Mouse (Mus musculus) urinary bladder, adult 2 months (tissue): ENCODE results near the gene Dok3. TPM values are rescaled to one million over a fixed set of nuclear protein-coding genes. Genes with fewer than 3 reads are reported as not detected.
A peak's percentile ranks its signal among the peaks of the same experiment; 100 is the strongest.

Experiments used
- DNase-seq: peaks from one replicate; pipeline ENCODE4 v3.0.0; 2022; ENCODE audit warnings: low spot score
- polyA plus RNA-seq: library from polyadenylated mRNA; depleted of rRNA; stranded (reverse); fragments of >200 nt; gene quantifications from 2 replicates; pipeline ENCODE4 v1.2.3, GENCODE M21; 2012

Dok3 gene
- polyA plus RNA-seq, 1 experiment = 6.9 TPM

DNA sequence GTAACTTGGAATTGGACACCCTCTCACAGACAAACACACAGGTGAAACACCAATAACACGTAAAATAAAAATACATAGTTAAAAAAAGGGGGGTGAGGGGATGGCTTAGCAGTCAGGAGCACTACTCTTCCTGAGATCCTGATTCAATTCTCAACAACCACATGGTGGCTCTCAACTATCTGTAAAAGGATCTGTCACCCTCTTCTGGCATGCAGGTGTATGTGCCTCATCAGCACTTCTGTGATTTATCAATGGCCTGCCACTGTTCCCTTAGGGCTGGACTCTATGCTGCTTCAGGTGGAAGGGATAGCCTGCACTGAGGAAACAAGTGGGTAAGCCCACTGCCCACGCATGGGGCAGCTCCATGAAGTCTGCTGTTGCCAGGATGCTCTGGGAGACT is 11.8 kb upstream of the Dok3 start:
- DNase-seq = no peak

DNA sequence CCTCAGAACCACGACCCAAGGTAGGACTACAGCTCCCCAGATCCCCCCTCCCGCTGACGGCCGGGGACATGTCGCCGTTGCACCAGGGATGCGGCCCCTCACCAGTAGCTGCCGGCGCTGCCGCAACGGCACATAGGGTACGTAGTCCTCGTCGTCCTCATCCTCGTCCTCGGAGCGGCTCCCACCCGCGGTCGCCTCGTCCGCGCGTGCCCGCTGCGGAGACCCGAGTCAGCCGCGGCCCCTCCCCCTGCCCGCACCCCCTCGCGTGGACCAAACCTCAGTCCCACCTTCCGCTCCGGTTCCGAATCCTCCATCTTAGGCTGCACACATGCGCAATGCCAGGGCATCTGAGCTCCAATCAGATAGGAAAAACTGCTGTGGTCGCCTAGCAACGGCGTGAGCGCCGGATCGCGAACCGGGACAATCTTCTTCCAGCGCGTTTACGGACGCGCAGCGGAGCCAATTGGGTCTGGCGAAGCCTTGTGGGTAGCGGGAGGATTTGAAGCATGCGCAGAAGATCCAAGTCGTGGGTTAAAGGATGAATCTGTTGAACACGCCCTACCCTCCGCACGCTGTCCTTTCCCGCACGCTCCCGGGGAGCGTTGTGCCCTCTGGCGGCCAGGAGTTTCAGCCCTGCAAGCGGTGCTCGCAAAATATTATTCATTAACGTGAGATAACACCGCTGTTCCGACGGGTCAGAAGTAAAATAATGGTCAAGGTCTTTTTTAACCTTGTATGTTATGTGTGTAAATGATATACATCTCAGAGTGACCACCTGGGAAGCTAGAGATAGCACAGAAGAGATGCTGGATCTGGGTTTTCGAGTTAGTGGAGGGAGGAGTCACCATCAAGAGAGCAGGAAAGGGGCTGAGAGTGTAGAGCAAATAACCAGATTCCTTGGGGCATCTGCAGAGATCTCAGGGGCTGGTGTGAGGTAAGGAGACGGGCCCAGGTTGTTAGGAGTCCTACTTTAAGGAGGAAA is 7.4 kb upstream of the Dok3 start, which contains the start of gene Ddx41:
Ddx41 (minus strand) TSS at position 465 of the 982 bp plus-strand sequence.
- peak; percentile 99 for DNase-seq

DNA sequence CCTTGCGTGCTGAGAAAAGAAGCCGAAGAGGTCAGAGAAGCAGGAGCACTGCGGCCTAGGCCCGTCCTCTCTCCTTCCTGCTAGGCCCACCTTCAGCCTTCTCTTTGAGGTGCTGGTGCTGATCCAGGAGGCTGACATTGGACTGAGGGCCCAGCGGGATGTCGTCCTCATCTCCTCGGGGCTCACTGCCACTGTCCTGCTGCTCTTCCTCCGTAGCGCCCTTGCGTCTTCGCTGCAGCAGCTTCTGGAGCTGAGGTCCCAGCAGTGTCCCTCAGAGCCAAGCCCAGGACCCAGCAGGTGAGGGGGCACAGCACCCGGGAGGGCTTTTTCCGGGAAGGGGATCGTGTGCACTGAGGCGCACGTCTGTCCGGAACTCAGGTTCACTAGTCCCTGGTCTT is 6.7 kb upstream of the Dok3 start:
- no peak for DNase-seq

DNA sequence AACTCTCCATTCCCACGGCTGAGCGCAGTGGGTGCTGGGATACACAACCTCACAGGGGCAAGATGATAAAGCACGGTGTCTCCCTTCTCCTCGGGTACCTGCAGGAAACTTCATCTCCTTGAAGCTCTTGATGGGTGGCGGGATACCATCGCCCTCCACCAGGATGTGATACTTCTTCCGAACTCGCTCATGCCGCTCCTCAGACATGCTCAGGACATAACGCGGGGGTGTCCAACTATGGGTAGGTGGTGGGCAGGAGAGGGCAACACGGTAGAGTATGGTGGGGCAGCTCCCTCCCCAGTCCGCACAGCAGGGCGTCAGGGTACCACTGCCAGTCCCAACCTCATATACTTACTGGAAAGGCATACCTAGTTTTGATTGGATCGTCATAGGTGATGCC is 6.1 kb upstream of the Dok3 start:
- no peak for DNase-seq

DNA sequence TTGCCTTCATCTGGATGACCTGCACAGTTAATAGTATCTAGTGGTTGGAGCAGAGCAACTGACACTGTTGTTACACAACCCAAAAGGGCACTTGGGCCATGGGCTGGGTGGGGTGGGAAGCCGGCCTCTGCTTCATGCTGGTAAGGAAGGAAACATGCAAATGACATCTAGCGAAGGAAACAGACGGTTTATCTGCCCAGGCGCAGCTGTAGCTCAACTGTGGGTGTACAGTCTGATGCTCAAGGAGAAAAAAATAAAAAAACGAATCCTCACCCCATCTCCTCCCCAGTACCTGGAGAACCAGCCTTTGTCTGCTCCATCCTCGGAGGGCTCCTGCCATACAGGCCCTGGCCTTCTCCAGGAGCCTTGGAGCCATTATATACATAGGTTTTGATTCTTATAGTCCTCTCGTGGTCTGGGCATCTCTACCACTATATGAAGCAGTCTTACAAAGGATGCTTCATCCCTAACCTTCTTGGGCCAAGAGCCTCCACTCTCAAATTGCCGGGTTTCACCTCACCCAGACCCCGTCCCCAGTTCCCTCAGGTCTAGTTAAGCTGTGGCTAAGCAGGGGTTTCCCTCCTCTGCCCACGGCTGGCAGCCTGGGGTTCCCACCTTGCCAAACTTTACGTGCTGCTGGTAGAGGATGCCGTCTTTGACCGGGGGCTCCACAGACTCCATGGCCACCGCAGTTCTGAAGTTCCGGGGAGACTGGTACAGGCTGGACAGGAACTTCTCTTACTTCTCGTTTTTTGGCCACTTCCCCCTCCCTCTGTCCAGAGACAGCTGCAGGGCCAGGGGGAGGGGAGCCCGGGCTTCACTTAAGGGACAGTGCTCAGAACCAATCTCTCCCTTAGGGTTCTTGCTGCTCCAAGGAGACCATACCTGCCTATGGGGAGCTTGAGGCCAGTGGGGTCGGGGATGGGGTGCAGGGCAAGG is 993 bp downstream of the Dok3 start:
- no peak for DNase-seq

DNA sequence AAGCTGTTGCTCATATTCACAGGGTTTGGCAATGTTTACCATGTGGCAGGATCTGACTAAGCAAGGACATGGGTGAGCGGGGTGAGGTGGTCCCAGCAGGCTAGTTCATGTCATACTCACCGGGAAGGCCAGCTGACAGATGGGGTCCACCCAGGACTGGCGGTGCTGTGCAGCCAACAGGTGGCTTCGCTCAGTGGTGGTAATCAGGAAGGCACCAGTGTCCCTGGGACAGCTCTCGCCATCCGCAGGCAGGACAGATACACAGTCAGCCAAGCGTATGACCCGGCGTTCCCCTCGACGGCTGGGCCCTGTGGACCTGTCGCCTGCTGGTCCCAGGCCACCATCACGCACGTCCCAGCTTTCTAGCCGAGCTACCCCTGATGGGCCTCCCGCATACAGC is 1.9 kb downstream of the Dok3 start:
- no peak for DNase-seq

DNA sequence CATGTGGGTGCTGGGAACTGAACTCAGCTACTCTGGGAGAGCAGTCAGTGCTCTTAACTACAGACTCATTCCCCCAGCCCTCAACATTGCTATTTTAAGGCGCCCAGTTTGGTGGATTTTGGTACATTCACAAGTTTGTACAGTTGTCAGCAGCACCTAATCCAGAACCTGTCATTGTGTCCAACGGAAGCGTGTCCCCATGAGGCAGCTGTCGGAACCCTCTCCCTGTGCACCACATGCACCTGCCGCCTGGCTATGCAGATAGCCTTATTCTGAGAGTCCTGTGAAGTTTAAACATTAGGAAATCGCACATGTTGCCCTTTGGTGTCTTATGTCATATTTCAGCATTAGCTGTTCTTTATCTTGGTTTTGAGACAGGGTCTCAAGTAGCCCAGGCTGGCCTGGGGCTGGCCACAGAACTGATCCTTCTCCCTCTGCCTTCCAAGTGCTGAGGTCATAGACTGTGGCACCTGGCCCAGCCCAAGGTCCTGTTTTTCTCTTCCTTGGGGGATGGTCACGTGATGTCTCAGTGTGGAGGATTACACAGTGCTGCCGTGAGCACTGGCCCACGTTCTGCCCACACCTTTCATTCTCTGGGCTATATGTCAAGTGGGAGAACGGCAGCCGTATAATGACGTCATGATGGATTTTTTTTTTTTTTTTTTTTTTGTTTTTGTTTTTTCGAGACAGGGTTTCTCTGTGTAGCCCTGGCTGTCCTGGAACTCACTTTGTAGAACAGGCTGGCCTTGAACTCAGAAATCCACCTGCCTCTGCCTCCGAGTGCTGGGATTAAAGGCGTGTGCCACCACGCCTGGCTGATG is 3.2 kb downstream of the Dok3 start:
- no peak for DNase-seq

DNA sequence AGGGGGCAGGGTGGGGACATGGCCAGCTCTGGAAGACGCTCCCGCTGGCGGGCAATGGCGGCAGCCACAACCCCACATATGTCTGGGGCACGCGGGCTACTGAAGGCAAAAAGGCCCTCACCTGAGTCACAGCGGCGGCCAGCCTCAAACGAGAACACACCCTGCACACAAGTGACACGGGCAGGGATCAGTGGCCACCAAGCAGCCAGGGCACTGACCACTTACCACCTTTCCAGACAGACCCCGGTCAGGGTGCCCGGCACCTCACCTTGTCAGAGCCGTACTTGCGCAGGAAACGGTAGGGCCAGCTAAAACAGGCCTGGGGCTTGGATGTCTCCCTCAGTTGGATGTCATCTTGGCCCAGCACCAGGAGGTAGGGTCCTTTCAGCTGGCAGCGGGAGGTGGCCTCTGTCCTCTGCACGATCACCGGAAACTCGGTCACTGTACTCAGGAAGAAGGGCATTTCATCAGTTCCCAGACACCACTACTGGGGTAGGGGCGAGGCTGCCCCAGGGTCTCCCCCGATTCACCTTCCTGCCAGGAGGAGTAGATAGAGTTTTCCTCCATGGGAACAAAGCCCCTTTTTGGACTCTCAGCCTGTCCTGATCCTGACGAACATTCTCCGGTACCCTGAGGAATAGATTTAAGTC is 5.0 kb downstream of the Dok3 start:
- DNase-seq = no peak

DNA sequence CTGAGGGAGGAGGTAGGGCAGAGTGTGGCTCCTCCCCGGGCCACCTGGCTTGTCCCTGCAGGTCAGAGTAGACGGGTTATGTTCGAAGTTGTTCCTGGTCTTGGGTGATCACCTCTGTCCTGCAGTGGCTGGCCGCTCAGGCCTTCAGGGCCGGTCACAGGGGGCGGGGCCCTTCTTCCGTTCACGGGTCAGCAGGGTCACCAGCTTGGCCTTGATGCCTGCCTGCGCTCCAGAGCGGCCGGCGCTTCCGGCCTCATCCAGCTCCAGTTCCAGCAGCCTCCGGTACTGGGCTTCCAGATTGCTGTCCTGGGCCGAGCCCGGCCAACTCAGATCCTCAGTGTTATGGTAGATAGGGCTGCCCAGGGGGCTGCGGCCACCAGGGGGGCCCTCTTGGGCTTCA is 5.8 kb downstream of the Dok3 start:
- no peak for DNase-seq

DNA sequence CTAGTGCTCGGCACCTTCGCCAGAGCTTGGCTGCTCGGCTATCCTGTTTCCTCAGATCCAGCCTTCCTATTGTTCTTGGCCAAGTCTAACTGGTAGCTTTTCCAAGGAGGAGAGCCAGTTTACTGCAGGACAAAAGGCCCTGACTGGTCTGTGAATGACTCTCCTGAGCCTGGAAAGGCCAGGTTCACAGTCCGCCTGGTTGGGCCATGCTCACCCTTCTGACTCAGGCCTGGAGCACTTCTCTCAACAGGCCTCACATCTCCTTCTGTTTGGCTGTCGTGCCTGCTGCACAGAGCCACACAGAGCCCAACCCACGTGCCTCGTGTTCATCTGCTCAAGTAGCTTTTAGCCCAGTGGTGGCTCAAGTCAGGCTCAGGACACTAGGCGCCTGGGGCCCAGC is 6.4 kb downstream of the Dok3 start:
- DNase-seq = no peak

DNA sequence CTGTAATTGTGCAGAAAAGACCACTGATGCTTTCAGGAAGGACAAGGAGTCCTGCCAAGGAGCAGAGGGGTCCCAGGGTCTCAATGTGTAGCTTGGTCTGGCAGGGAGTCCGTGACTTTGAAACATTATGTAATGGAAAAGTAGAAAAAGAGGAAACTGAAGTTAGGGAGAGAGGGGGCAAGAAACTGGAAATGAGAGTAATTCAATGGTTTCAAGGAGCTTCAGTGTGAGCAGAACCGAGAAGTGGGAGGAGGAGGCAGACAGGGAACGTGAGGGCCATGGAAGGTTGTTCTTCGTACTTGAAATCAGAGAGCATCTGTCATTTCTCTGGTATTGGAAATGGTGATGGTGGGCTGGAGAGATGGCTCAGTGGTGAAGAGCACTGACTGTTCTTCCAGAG is 9.5 kb downstream of the Dok3 start:
- DNase-seq = no peak

DNA sequence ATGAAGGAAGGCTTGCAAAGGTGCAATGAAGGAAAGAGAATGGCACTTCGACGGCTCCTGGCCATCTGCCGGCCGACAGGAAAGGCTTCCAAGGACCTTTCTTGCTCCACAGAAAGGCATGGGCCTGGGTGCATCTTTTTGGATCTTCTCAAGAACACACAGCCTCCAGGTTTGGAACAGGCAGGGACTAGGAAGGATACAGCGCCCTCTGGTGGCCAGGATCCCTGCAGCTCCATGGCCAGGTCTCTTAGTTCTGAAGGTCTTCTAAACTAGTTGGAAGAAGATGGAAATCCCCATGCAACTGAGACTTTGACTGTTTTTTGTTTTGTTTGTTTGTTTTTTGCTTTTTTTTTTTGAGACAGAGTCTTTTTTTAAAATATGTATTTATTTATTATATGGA is 12.1 kb downstream of the Dok3 start:
- DNase-seq = peak; percentile 83

DNA sequence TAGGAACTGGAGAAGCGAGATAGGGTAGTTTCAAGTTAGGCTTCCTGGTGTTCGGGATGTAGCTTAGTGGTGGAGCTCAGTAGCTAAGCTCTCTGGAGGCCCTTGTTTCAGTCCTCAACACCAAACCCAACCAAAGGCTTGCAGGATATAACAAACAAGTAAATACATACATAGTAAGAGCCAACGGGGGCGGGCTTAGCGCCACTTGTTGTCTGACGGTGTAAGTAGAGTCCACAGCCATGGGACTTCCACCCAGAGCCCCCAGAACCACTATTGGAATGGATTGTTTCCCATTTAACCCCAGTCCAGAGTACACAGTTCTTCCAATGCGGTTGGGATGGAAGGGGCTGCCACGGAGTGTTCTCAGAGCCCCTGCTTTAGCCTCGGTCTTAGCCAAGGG is 15.3 kb downstream of the Dok3 start:
- DNase-seq = no peak

DNA sequence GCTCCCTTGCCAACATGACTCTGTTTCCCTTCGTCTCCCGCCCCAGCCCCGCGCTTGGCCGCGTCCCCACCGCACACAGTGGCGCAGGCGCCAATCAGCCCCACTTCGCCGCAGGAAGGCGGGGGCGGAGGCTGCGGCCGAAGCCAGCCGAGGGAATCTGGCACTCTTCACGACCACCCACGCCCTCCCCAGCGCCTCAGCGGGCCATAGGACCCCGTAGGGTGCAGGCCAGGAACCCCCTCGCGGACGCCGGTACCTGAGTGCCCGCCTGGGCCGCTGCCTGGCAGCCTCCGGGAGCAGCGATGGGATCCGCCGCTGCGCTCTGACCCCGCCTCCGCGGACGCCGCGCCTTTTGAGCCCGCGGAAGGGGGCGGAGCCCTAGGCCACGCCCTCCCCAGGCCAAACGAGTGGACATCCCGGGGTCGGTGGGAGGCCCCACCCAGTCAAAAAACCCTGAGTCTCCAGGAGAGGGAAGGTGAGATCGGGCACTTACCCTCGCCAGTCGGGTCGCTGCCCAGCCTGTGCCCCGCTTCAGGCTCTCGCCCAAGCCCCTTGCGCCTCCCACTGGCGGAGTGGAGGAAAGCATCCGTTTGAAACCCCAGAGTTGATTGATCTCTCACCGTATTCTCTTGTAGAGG is 15.9 kb downstream of the Dok3 start, which contains the start of gene Pdlim7:
Pdlim7 (minus strand) TSS at position 566 of the 638 bp plus-strand sequence.
- DNase-seq = peak; percentile 97

DNA sequence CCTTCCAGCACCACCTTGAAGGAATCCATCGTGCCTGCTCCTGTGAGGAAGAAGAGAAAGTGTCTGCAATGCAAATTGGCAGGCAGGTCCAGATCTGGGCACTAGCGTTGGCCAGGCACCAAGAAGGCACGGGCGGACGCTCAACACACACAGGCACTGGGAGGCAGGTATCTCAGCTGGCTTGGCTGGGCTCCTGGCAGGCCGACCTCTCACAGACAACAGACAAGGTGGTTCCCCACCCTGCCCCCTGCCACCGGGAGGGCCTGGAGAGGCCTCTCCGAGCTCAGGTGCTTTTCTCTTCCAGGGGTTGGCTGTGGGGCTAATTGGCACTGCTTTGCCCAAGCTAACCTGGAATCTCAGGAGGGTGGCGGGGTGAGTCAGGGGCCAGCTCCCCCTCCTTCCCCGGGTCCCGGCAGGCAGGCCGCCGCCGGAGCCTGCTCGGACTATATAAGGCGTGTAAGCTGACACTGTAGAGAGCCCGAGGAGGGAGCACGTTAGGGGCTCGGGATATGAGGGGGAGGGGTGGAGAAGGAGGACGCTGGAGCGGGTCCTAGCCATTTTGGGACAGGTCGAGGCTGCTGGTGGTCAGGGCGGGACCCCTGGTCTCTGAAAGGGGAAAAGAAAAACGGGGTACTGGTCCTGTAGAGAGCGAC is 16.6 kb downstream of the Dok3 start:
- DNase-seq = peak; percentile 71

DNA sequence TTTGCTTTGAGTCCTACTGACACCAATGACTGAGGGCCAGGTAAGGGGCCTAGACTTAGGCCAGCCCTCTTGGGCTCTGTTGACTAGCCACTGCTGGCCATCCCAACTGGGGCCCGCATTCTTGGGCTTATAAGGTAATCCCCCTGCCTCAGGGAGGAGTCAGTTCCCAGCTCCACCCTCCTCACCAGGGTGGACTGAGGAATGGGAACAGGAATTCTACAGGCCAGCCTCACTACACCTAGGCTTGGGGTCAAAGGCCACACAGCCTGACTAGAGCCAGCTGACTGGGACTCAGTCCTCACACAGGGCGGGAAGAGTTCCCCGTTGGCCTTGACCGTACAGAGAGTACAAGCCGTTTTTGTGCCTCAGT is 17.6 kb downstream of the Dok3 start:
- DNase-seq = no peak

DNA sequence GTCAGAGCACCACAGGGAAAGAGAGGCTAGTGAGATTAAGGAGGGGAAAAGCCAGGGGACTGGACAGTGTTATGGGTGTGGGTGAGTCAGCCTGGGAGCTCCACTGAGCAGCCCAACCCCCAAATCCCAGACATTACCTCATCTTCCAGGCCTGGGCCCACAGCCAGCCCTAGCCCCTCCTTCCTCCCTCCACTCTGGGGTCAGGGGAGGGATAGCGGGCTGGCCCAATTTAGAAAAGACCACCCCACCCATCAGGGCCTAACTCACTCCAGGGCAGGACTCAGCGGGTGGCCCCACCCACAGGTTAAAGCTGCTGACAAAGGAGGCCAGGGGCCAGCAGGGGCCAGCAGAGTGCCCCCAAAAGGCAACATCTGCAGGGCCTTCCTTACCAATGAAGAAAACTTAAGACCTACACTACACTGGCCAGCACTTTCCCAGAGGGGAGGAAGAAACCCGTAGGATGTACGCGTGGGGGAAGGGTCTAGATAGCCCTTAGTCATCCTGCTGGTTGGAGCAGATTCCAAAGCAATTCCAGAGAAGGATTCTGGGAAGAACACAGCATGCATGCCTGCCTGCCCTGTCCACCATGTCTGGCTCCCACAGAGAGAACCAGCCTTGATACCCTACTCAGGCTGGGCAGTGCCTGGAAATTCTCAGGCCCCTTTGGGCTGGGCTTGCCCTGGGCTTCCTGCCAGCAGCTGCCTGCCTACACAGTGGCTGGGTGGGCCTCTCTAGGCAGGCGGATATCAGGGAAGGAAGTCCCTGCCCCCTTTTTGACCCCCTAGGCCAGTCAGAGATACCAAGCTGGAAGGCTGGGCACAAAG is 18.2 kb downstream of the Dok3 start:
- peak; percentile 63 for DNase-seq

DNA sequence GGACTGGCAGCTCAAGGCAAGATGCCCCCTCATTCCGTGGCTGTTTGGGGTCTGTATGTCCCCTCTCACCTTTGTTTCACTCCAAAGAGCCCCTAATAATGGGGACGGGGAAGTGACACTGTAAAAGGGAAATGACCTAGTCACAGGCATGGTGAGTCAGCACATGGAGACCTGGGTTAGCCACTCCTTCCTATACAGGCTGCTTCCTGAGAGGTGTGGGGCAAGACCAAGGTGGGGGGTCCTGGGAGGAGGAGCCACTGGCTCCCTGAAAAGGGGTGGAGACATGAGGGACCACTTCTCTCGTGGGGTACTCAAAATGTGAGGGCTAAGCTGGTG is 18.8 kb downstream of the Dok3 start:
- no peak for DNase-seq

DNA sequence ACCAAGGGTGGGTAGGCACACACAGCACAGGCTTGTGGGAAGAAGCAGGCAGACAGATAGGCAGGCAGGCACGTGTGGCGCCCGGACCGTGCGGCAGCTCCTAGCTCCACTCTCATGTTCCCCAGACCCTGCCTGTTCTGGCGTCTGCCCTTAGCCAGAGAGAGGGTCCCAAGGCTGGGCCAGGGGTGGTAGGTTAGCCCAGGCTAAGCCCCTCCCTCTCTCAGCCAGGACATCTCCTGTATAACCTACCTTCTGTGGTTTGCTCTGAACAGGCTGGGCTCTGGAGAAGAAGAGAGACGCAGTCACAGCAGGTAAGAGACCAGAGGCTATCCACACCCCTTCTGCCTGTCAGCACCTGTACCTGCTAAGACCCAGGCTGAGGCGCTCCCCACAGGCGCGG is 20.6 kb downstream of the Dok3 start:
- DNase-seq = no peak
